Mouse (Mus musculus) liver, embryonic 11.5 days (tissue): ENCODE data around the gene Srrm2. TPM values are rescaled to one million over a fixed set of nuclear protein-coding genes. Genes with fewer than 3 reads are reported as not detected.

Source experiments
- ATAC-seq: fragments of 200-750 bp; cut with Nextera tagmentation; replicated peaks from 2 replicates; pipeline ENCODE4 v1.8.0; 2017; ENCODE audit warnings: moderate number of reproducible peaks, mild to moderate bottlenecking, moderate TSS enrichment, moderate library complexity; ENCODE audit not compliant: low FRiP score
- DNase-seq: peaks from one replicate; pipeline ENCODE4 v3.0.0-alpha.2; 2017; ENCODE audit warnings: low spot score
- H3K27ac ChIP-seq: fragments of 300-500 bp; sonication (generic); 2 replicates; pipeline ENCODE4 v1.5.1; 2014; ENCODE audit warnings: mild to moderate bottlenecking, low read depth, low read length, control low read depth
- H3K27me3 ChIP-seq: fragments of 300-500 bp; sonication (generic); replicated peaks from 2 replicates; pipeline ENCODE4 v1.6.1; 2014; ENCODE audit warnings: low read length, mixed read lengths; ENCODE audit not compliant: control insufficient read depth, insufficient read depth
- H3K36me3 ChIP-seq: fragments of 300-500 bp; sonication (generic); 2 replicates; pipeline ENCODE4 v1.6.1; 2014; ENCODE audit warnings: mild to moderate bottlenecking, low read length, moderate library complexity, mixed read lengths; ENCODE audit not compliant: control insufficient read depth, insufficient read depth
- H3K4me1 ChIP-seq: fragments of 300-500 bp; sonication (generic); replicated peaks from 2 replicates; pipeline ENCODE4 v1.6.1; 2014; ENCODE audit warnings: low read length, mixed read lengths; ENCODE audit not compliant: control insufficient read depth, insufficient read depth
- H3K4me2 ChIP-seq: fragments of 300-500 bp; sonication (generic); 2 replicates; pipeline ENCODE4 v1.6.1; 2014; ENCODE audit warnings: mild to moderate bottlenecking, control low read depth, moderate library complexity
- H3K4me3 ChIP-seq: fragments of 300-500 bp; sonication (generic); 2 replicates; pipeline ENCODE4 v1.5.1; 2014; ENCODE audit warnings: low read depth, low read length, control low read depth
- H3K9ac ChIP-seq: fragments of 300-500 bp; sonication (generic); 2 replicates; pipeline ENCODE4 v1.6.1; 2014; ENCODE audit warnings: low read depth, low read length, control low read depth
- H3K9me3 ChIP-seq: fragments of 300-500 bp; sonication (generic); 2 replicates; pipeline ENCODE4 v1.6.1; 2016; ENCODE audit warnings: low read length, inconsistent platforms, mixed read lengths; ENCODE audit not compliant: control insufficient read depth
- WGBS: fragments of 180-500 bp; shearing (Covaris S2); extraction: QIAGEN DNeasy Blood & Tissue Kit; methylation state at CpG from one replicate; pipeline ENCODE4 v1.1.7; 2014; 5-methylcytosine and 5-hydroxymethylcytosine counted together
- microRNA-seq: library from miRNA; unstranded; fragments of <30 nt; microRNA quantifications from one replicate; pipeline ENCODE4, GENCODE M21; 2017; ENCODE audit warnings: borderline number of aligned reads
- polyA plus RNA-seq: library from polyadenylated mRNA; unstranded; fragments of >200 nt; fragmentation: Nextera tagmentation; extraction: Ambion mirVana; gene quantifications from 2 replicates; pipeline ENCODE4 v1.2.1, GENCODE M21; 2014

The Srrm2 gene
- polyA plus RNA-seq, 1 experiment from 2014 or later, result 398 TPM

DNA sequence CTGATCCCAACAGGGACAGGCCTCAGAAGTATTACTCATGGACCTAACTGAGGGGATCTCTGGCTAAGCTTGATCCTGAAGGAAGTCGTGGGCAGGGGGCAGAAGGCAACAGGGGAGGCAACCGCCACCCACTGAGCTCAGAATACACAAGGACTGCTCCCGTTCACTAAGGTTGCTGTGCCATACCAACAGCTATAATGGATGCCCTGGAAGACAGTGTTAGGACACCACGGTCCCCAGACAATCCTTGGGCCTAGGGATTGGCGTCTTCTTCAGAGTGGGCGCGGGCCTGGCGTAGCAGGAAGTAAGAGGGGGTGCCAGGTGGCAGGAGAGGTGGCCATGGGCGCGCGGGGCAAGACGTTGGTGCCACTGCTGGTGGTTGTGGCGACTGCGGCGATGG lies 77.4 kb downstream of the Srrm2 start, which contains the start of gene Prss21:
Gene Prss21 (plus strand): TSS at position 301 of the 400 bp plus-strand sequence.
- Histone ChIP-seq H3K27ac (no peak within 1 kb of the TSS), H3K36me3 (no peaks in the 10 kb centered on the region), H3K9ac (no peak within 1 kb of the TSS), H3K4me2 (no peak within 1 kb of the TSS), H3K4me3 (no peak within 1 kb of the TSS), H3K27me3 (no peaks in the 10 kb centered on the region), H3K4me1 (no peaks in the 10 kb centered on the region), H3K9me3 (no peaks in the 10 kb centered on the region)
- WGBS, result 80% methylated on average over 15 of the region's 15 CpGs
- ATAC-seq (no peak), DNase-seq (no peak)

DNA sequence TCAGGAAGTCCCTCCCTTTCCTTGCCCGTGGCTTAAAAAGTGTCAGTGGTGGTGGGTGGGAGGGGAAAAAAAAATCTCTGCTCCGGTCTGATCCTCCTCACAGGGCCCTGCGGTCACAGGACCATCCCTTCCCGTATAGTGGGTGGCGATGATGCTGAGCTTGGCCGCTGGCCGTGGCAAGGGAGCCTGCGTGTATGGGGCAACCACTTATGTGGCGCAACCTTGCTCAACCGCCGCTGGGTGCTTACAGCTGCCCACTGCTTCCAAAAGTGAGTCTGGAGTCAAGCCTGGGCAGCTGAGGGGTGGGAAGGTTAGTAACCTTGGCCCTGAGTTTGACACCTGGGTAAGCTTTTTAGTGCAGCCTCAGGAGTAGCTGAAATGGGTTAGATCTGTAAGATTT lies 78.2 kb downstream of the Srrm2 start:
- Histone ChIP-seq H3K4me1 (no peaks in the 10 kb centered on the region), H3K9me3 (no peaks in the 10 kb centered on the region), H3K36me3 (no peaks in the 10 kb centered on the region), H3K9ac (no peak overlapping the region), H3K4me3 (no peak overlapping the region), H3K27ac (no peak overlapping the region), H3K4me2 (no peak overlapping the region), H3K27me3 (no peaks in the 10 kb centered on the region)
- 78% methylated on average over 11 of the region's 11 CpGs for WGBS
- DNase-seq, result no peak
- no peak for ATAC-seq

Small RNA genes lying within 50 kb of the gene (microRNA-seq; reads per million reads assigned to microRNA genes)
- gene Mir5125, result 1.1 reads per million

Other genes starting within 250 kb of the Srrm2 start
- gene Zfp213, start 226.3 kb upstream of the Srrm2 start, polyA plus RNA-seq, result 14.3 and 14.8 TPM in 2 replicates
- gene Zfp13, start 191.0 kb upstream of the Srrm2 start, polyA plus RNA-seq, result 5.6 and 6.3 TPM in 2 replicates
- 0.12 and 0.25 TPM in 2 replicates for gene Zscan10, start 189.7 kb upstream of the Srrm2 start, polyA plus RNA-seq
- gene Mmp25, start 145.3 kb upstream of the Srrm2 start, polyA plus RNA-seq, result 0.27 TPM in 1 of 2 replicates, not detected in the other
- gene Bicdl2, start 130.0 kb upstream of the Srrm2 start, polyA plus RNA-seq, result 0.37 TPM in 1 of 2 replicates, not detected in the other
- gene Hcfc1r1, start 116.9 kb upstream of the Srrm2 start, polyA plus RNA-seq, result 36.5 and 36.6 TPM in 2 replicates
- 48.9 and 50.7 TPM in 2 replicates for gene Thoc6, start 116.7 kb upstream of the Srrm2 start, polyA plus RNA-seq
- gene Tnfrsf12a, start 113.1 kb upstream of the Srrm2 start, polyA plus RNA-seq, result 7.9 and 9.5 TPM in 2 replicates
- gene Cldn6, start 111.3 kb upstream of the Srrm2 start, polyA plus RNA-seq, result 9.9 and 11.4 TPM in 2 replicates
- gene Cldn9, start 106.5 kb upstream of the Srrm2 start, polyA plus RNA-seq, result 0.49 and 0.56 TPM in 2 replicates
- 0.11 TPM in 1 of 2 replicates, not detected in the other for gene 1520401A03Rik, start 67.7 kb upstream of the Srrm2 start, polyA plus RNA-seq
- gene Pkmyt1, start 64.2 kb upstream of the Srrm2 start, polyA plus RNA-seq, result 51.5 and 60.2 TPM in 2 replicates
- 10.4 and 11.4 TPM in 2 replicates for gene Paqr4, start 49.7 kb upstream of the Srrm2 start, polyA plus RNA-seq
- 0.60 and 0.73 TPM in 2 replicates for gene Kremen2, start 44.7 kb upstream of the Srrm2 start, polyA plus RNA-seq
- 39.1 and 42.3 TPM in 2 replicates for gene Flywch1, start 18.9 kb upstream of the Srrm2 start, polyA plus RNA-seq
- gene Flywch2, start 4.5 kb upstream of the Srrm2 start, polyA plus RNA-seq, result 9.4 and 10.6 TPM in 2 replicates
- gene Elob, start 38.6 kb downstream of the Srrm2 start, polyA plus RNA-seq, result 744 and 795 TPM in 2 replicates
- gene Prss33, start 45.5 kb downstream of the Srrm2 start, polyA plus RNA-seq, result not detected in 2 replicates
- gene Prss32, start 53.3 kb downstream of the Srrm2 start, polyA plus RNA-seq, result not detected in 2 replicates
- 0.84 and 1.2 TPM in 2 replicates for gene Prss41, start 53.6 kb downstream of the Srrm2 start, polyA plus RNA-seq
- not detected in 2 replicates for gene Prss21, start 77.5 kb downstream of the Srrm2 start, polyA plus RNA-seq
- gene Dcpp1, start 90.3 kb downstream of the Srrm2 start, polyA plus RNA-seq, result not detected in 2 replicates
- gene Dcpp2, start 90.3 kb downstream of the Srrm2 start, polyA plus RNA-seq, result not detected in 2 replicates
- gene Dcpp3, start 126.9 kb downstream of the Srrm2 start, polyA plus RNA-seq, result not detected in 2 replicates
- not detected in 2 replicates for gene Sbp, start 151.1 kb downstream of the Srrm2 start, polyA plus RNA-seq
- gene Sbpl, start 164.7 kb downstream of the Srrm2 start, polyA plus RNA-seq, result not detected in 2 replicates
- not detected in 2 replicates for gene Prss30, start 190.0 kb downstream of the Srrm2 start, polyA plus RNA-seq
- gene Prss22, start 207.6 kb downstream of the Srrm2 start, polyA plus RNA-seq, result 0.21 TPM in 1 of 2 replicates, not detected in the other
- gene Prss27, start 247.6 kb downstream of the Srrm2 start, polyA plus RNA-seq, result not detected in 2 replicates